Mouse (Mus musculus) hematopoietic stem cell, adult 5-6 weeks (primary cell): ENCODE measurements around the gene Amph. TPM values are rescaled to one million over a fixed set of nuclear protein-coding genes. Genes with fewer than 3 reads are reported as not detected.
"Not testable (repeated sequence)": the region's sequence is repeated elsewhere in the genome, so short reads cannot be mapped to it uniquely, and the experiment has no call there.

Experiments
- ATAC-seq, 2 experiments: fragments of 125-278 bp in 1 of 2; replicated peaks in 1 of 2; 2 replicates each; pipeline ENCODE4 v1.8.0; 2016 to 2017; ENCODE audit warnings: inconsistent platforms in 2 of 2, mild to moderate bottlenecking in 2 of 2, moderate number of reproducible peaks in 2 of 2, low read depth in 1 of 2, moderate TSS enrichment in 1 of 2; ENCODE audit not compliant: low FRiP score in 2 of 2, poor library complexity in 2 of 2, severe bottlenecking in 2 of 2, insufficient read depth in 1 of 2, low TSS enrichment in 1 of 2
- total RNA-seq: library from RNA; stranded (forward); fragments of 172-1452, 232-1000 nt; gene quantifications from 2 replicates; pipeline ENCODE4 v1.2.3, GENCODE M21; 2017

Gene Amph
- total RNA-seq, 1 experiment from 2014 or later, result not detected

DNA sequence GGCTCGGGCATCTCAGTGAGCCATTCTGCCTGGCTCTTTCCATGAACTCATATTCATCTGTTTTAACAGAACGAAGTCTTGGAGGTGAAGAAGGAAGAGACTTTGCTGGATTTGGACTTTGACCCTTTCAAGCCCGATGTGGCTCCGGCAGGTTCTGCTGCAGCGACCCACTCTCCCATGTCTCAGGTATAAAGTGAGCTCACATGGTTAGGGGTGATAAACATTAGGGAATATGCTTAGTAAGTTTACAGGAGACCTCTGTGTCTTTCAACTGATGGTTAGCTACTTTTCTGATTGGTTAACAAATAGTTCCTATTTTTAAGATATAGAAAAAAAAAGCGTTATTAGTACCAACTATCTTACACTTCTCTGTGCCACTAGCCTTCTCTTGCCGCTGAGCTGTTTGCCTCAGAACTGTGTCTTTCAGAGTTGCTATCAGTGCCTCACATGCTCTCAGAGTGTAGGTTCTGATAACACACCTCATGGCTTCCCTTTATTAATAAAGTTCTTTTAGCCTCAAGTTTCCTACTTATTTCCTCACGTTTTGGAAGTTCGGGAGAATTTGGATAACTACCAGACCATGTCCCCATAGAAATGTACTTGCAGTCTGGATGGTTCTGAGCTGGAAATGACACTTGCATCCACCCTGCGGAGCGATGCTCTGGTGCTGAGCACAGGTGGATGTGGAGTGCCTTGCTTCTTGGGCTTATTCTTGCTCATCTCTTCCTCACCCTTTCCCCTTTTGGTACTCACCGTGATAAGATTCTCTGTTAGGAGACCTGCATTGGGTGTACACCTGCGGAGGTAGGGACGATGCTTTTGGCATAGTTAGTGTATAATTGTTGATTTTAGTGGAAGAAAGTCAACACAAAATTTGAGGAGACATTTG is 165.3 kb downstream of the Amph start:
- no peak for ATAC-seq

DNA sequence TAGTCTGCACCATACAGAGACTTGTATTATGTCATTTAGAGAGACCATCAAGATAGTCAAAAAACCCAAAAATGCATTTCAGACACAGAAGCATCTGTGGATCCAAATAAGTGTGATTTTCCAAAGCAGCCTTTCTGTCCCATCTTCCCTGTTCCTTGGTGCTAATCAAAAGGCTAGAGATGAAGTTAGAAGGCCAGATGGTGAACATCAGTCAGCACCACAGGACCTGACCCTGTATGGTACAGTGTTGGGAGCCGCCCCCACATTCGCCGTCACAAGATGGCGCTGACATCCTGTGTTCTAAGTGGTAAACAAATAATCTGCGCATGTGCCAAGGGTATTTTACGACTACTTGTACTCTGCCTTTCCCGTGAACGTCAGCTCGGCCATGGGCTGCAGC is 166.8 kb downstream of the Amph start:
- ATAC-seq, result not testable (repeated sequence)

GRCm38 (mm10) chr13:19126912-19127552 is 179.0 kb downstream of the Amph start:
- peak in 1 of 2 experiments; percentile 7; a peak in 1 of 4 replicates for ATAC-seq

DNA sequence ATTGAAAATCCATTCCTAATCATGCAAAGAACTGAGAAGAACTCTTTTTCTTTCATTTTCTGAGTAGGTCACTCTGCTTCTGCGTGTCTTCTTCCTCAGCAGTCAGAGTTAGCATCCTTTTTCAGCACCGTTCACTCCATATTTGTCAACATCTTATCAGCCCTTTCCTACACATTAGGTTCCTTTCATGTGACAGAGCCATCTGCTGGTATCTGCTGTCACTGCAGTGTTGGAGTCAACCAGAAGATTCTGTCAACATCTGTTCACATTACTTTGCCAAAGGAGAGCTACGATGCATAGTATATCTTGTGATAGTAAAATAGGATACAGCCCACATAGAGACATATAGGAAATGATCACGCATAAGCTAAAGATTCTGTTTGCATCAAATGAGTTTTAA is 185.8 kb downstream of the Amph start:
- peak; percentile 62 to 78; a peak in 3 of 4 replicates for ATAC-seq

GRCm38 (mm10) chr13:19137212-19137611 is 189.2 kb downstream of the Amph start:
- ATAC-seq, result no peak

- ATAC-seq, result no peak
Observed at GRCm38 (mm10) chr13:19137932-19138331, 189.9 kb downstream of the Amph start.

- ATAC-seq, result no peak
Observed at GRCm38 (mm10) chr13:19138550-19138949, 190.5 kb downstream of the Amph start.

GRCm38 (mm10) chr13:19139104-19139503 is 191.1 kb downstream of the Amph start:
- ATAC-seq, result no peak

DNA sequence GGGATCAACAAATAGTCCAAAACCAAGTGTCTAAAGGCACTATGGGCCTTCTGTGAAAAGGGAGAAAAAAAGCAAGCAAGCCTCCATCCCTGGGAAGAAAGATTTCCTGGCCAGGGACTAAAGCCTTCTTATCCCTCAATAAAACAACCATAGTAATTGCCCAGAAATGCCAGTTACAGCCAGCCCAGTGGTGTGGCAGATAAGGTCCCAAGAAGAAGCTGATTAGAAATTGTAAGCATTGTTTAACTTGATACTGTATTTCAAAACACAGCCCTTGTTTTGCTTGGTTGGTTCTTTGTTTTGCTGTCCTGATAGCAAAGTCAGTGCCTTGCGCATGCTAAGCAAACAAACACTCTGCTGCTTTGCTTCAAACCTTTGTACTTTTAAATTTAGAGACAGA is 191.8 kb downstream of the Amph start:
- ATAC-seq, result no peak

DNA sequence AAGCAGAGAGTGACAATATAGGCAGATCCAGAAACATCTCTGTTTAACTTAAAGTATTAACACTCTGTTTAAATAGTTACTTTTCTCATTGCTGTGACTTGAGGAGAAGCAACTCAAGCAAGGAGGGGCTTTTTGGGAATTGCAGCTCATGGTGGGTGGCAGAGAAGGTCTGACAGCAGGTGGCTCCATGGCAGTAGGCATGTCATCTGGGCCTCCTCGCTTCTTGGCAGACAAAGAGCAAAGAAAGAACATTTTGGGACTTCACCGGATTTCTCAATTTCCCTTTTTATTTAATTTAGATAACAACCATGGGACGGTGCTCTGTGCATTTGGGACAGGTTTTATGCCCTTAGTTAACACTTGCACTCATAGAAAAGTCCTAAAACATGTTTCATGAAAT is 195.8 kb downstream of the Amph start:
- ATAC-seq, result no peak

DNA sequence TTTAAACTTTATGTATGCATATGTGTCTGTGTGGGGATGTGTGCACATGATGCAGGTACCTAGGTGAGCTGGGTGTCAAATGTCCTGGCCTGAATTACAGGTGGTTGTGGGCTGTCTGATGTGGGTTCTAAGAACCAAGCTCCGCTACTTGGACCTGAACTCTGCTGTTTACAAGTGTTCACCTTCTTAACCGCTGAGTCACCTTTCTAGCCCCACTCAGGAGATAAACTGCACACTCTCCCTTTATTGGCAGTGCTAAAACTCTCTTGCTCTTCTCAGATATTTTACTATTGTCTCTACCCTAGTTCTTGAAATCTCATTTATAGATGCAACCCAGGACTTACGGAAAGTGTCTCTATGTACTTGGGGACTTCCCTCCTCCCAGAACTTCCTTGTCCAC is 199.5 kb downstream of the Amph start:
- no peak for ATAC-seq

GRCm38 (mm10) chr13:19149574-19149973 is 201.6 kb downstream of the Amph start:
- no peak for ATAC-seq

- no peak for ATAC-seq
Observed at GRCm38 (mm10) chr13:19150438-19151301, 202.7 kb downstream of the Amph start.

GRCm38 (mm10) chr13:19152126-19152525 is 204.1 kb downstream of the Amph start:
- peak; percentile 72 to 80 for ATAC-seq

DNA sequence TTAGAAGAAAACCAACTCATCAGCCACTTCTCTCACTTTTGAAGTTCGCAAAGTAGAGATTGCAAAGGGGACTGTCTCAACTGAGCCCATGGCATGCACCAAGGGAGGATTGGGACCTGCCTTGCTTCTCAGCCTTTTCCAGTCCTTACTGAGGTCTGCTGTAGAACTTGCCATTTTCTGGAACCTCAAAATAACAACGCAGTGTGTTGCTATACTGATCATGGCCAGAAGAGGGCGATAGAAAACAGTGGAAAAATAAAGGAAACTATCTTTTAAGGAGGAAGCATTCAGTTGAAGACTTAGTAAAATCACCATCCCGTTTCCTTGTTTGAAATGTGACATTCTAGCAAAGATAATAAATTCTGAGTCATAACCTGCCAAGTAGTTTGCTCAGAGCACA is 210.5 kb downstream of the Amph start:
- peak; percentile 30 to 72; a peak in 1 of 4 replicates for ATAC-seq

- ATAC-seq, result no peak
Observed at GRCm38 (mm10) chr13:19160616-19161015, 212.6 kb downstream of the Amph start.

- no peak for ATAC-seq
Observed at GRCm38 (mm10) chr13:19161111-19161510, 213.1 kb downstream of the Amph start.

DNA sequence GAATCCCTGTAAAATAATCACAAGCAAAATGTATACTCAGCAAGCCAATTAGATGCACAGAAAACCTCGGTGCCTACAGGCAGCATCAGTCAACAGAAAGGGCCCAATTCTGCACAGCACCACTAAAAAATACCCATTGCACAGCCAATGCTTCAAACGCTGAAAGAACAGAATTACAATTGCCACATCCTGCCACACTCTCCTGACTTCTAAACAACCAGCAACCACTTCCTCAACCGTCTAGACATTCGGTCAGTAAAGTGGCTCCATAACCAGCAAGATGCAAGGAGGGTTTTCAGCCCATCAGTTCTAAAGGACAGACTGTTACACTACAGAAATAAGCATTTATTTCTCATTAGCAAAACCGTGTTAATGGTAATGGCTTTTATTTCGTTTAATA is 214.1 kb downstream of the Amph start:
- ATAC-seq, result peak; percentile 32 to 53; a peak in 2 of 4 replicates
